Mouse (Mus musculus) ES-CJ7 (cell line): Measurements from ENCODE around the gene Timm8a2.

Experiments used
- DNase-seq: peaks from one replicate; pipeline ENCODE4 v3.0.0; 2011; ENCODE audit warnings: low read depth, low spot score

Timm8a2 gene

DNA sequence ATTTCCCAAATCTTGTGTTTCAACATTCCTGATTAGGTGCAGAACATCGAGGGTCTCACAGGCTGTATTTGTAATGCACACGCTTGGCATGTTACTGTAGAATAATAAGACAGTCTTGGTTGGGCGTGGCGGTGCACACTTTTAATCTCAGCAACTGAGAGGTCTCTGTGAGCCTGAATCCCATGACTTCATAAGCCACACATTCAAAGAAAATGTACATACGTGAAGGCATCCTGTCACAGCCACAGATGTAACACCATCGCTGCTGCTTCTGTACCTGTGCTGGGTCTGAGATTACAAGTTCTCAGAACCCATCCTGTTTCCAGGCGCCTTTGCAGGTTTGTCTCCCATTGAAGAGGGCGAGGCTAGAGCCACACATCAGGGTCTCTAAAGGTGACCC lies 22.7 kb upstream of the Timm8a2 start:
- no peak for DNase-seq

DNA sequence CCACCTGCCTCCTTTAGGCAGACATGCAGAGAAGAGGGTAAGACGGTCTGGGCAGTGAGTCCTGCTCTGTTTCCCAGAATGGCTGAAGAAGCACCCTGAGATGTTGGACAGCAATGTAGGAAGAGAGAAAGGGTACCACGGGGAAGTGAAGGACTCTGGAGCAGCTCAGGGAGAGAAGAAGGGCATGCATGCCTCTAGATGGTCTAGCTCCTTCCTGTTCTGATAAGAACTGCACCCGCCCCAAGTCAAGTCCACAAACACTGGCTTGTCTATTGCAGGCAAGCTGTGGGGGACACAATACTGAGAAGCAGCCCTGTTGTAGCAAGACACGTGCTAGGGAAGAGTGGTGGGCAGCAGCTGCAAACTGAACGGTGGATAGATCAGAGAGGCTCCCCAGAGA lies 22.3 kb upstream of the Timm8a2 start:
- DNase-seq, result no peak

DNA sequence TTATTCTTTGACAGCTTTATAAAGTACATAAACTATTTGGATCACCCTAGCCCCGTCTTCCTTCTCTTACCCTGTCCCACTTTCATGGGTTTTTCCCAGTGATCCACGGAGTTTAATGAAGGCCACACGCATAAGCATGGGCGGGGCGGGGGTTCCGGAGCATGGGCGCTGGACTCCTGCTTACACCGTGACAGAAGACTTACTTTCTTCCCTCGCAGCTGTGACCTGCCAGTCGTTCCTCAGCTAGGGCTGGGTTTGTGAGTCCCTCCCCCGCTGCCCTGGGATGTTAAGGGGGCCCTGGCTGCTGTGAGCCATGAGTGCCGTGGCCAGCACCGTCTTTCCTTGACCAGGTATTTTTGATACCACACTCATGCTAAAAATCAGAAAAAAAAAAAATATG lies 21.7 kb upstream of the Timm8a2 start:
- no peak for DNase-seq

DNA sequence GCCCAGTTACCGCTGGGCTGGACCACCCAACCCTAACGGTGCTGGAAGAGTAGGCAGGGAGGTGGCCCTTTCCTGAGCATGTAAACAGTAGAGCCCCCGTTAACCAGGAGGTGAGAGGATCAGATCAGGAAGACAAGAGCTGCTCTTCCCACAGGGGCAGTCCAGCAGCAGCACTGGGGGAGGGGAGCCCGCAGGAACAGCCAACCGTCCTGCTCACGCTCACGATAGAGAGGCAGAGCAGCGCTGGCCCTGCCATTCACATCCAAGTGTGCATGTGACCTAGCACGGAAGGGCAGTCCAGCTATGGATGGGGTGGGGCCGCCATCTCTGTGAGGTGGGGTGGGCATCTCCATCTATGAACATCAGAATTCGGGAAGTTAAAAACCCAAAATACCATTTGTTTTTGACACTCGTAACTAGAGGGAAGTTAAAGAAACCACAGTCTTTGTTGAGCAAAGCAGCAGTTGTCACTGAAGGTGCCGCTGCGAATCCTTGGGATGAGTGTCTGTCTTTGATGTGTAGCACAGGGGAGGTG lies 21.0 kb upstream of the Timm8a2 start:
- no peak for DNase-seq

DNA sequence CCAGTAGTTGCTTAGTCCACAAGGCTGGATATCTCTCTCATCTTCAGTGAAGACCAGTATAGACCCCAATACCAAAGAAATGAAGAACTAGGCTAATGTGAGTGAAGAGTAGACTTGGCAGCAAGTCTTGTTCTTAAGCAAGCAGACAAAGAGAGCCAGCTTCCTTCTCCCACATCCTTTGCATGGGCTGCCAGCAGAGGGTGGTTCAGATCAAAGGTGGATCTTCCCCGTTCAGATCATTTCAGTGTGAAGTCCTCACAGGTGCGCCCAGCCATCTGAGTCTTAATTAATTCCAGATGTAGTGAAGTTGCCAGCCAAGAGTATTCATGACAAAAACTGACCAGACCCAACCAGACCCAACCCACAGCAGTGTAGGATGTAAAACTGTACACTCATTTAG lies 16.5 kb upstream of the Timm8a2 start:
- DNase-seq, result no peak

DNA sequence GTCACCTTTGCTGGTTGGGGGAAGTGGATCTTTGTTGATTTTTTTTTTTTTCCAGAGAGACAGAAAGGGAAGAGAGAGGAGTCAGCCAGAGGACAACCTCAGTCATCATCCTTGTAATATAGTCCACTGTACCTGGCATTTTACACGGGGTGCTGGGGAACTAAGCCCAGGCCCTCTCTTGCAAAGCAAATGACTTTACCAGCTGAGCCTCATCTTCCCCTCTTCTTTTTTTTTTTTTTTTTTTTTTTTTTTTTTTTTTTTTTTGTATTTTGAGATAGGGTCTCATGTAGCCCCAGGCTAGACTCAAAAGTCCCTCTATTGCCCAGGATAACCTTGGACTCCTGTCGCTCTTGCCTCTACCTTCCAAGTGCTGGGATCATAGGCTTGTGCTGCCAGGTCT lies 15.1 kb upstream of the Timm8a2 start:
- no peak for DNase-seq

DNA sequence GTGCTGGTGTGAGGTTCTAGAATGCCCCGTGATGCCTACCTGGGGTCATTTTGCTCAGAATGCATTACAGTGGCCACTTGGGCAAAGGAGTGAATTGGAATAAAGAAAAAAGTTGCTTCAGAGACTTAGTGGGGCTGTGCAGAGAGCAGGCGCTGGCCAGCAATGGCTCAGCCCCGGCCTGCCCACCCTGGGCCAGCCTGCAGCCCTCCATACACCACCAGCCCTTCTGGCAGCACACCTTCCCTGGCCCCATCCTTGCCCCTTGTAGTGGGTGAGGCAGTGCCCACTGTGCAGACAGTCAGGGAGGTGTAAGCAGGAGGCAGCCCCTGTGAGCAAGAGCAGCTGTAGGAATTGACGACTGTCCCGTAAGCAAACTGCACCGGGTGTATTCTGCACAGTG lies 13.9 kb upstream of the Timm8a2 start:
- no peak for DNase-seq

DNA sequence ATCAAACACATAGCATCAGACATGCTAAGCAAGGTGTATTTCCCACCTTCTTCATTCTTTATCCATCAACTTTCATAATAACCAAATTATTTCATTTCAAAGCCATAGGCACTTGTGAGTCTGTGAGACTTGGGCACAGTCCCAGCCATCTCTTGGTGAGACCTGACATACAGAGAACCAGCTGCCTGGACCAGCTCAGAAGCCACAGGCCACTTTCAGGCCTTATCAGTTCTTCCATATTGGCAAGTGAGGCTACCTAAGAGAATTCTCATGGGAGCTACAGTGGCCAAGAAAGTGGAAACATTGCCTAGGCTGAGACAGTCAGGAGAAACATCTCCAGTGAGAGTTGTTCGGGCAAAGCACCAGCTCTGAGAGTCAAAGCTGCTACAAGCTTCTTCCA lies 11.4 kb upstream of the Timm8a2 start:
- no peak for DNase-seq

DNA sequence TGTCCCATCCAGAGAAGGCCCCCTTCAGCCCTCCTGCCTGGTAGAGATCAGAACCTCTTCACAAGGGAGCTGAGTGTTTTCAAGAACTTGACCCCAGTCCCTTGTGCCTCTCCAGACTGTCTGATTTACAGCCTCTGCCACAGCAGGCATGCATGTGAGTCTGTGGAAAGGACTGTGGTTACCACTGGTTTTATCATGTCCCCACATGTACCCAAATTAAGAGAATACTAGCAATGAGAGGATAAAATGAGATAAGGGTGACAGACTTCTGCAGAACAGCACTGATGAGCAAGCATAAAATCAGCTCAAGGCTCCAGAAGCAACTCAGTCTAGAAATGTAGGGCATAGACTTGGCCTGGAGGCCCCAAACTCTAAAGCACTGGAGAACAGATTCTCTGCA lies 10.5 kb upstream of the Timm8a2 start:
- DNase-seq, result no peak

DNA sequence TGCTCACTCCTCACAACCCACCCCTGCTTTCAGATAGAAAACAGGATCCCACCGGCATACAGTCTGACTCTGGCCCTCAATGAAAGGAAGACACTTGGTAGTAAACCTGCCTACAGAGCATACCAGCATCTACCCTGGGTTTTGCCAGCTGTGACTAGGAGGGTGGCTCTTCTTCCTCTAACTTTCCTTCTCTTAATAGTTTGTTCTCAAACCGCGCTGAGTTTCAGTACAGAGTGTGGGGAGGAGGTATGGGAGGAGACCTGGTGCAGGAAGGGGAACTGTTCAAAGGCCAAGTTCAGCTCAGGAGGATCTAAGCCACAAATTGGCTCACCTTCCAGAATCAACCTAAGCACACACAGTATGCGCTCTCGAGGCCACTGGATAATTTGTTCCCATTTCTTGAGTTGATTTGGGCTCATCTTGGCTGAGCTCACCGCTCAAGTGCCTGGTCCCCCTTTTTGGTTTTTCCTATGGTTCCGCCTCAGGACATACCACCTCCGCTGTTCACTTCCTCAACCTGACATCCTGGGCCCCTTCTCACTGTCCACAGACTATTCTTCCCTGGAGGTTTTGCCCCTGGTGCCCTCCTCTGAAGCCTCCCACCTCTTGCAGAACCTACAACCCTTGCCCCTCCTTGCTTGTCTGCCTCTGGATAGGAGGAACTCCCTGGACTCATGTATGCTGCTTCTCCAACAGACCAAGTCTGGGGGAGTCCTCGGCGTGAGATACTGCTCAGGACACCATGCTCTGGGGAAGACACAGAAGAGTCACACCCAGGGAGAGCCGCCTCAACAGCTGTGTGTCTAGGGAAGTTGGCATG lies 5.3 kb upstream of the Timm8a2 start:
- DNase-seq, result no peak

DNA sequence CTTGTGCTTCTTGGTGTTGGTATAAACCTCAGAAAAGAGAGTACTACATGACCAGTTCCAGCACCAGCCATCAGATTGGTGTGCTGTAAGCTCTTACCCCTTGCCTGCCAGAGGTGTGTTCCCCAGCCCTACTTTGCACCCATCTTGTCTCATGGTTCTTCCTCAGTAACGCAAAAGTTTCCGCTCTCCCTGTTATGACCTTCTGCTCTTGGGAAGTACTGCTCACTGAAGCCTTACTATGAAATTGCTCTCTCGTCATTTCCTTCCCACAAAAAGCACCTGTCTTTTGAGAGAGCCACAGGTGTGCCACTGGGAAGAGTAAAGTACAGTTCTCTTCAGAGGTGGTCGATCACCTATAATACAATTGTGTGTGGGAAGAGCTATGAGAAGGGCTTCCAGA lies 4.6 kb upstream of the Timm8a2 start:
- DNase-seq, result no peak

DNA sequence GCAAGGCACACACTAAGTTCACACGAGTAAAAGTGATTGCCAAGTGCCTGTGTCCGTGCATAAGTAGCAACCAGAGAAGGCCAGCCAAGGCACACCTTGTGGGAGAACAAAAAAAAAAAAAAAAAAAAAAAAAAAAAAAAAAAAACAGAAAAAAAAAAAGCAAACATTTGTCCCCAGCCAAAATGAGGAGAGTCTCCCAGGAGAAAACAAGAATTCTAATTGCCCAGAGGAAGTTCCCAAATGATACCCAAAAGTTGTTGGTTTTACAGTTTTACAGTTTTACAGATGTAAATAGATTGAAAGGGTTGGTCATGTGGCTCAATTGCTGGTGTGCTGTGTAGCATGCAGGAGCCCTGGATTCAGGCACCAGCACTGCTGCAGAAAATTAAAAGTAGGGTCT lies 2.4 kb upstream of the Timm8a2 start:
- no peak for DNase-seq

DNA sequence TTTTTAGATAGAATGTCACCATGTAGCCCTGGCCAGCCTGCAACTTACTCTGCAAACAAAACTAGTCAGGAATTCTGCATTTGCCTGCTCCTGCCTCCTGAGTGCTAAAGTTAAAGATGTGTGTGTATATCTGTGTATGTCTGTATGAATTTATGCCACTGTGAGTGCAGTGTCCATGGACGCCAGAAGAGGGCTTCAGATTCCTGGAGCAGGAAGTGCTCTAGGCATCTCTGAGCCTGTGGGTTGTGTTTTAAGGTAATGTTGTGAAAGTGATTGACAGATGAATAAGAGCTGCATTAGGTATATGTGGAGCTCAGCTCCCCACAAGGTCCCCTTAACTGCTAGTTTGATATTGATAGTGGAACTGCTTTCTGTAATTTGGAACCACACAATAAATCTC lies 707 bp downstream of the Timm8a2 start:
- peak; percentile 33 for DNase-seq

DNA sequence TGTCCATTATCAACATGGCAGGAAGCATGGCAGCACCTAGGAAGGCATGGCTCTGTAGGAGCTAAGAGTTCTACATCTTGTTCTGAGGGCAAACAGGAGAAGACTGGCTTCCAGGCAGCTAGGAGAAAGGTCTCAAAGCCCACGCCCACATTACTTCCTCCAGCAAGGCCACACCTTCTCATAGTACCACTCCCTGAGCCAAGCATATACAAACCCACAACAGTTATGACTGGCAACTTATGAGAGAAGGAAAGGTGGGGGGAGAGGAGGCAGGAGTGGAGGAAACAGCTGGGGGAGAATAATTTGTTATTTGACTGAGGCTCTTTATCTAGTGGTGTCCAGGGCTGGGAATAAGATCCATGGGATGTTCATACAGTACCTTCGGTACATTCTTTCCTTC lies 1.4 kb downstream of the Timm8a2 start:
- no peak for DNase-seq

DNA sequence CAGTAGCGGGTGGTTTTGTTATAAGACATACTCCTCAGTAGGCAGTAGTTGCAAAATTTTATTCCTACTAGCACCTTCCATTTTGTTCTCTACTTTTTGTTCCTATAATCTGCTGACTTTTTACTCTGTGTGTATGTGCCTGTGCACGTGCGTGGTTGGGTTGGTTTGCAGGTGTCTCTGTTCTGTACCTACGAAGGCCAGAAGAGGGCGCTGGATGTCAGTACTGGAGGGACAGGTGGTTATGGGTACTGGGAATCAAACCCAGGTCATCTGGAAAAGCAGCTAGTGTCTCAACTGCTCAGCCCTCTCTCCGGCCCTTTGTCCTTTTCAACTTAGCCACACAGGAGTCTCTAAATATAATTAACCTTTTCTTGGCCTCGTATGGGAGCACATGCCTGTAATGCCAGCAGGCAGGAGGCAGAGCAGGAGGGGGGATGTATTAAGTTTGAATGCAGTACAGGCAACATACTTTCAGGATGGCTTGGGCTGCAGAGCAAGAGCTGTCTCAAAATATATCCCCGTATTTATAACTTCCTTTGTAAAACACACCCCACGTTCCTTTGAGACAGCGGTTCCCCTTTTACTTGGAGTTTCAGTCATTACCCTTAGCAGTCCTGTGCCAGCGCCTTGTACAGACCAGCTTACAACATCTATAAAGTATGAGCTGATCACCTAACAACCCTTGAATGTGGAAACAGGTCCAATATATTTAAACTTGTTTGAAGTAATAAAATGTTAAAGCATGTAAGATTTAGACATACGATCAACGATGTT lies 4.6 kb downstream of the Timm8a2 start:
- DNase-seq, result peak; percentile 62

DNA sequence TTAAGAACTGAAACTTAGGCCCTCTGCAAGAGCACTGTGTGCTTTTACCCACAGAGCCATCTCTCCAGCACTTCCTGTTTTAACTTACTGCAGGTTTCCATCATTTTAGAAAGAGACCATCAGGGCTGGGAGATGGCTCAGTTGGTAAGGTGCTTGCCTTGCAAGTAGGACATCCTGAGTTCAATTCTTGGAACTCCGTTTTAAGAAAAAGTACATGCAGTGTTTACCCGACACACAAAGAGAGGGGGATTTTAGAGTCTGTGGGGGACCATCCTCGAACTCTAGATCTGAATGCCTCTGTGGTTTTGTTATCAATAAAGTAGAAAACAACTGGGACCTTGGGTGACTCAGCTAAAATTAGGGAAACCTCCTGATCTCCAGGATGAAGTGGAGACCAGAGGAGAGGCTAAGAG lies 6.9 kb downstream of the Timm8a2 start:
- no peak for DNase-seq

DNA sequence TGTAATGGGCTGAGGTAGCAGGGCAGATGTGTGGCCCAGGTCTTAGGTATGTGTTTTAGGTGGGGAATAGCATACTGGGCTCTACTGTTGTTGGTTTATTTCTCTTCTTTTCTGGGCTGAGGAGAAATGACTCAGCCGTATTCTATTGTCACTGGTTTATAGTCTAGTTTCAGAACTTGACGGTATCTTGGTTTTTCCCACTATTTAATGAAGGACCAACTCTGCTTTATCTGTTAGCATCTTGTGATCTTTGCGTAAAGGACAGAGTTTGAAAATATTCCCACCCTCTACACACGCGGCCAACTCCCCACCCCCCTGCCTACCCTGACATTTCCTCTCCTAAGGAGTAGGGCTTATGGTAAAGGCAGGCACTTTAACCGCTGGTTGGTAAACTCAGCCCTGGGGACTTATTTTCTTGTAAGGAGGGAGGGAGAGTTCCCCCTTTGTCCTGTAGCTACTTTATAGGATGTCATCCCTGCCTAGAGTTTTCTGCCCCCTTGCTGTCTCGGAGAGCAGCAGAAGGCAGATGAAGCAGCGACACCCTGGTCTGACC lies 7.7 kb downstream of the Timm8a2 start:
- DNase-seq, result no peak

DNA sequence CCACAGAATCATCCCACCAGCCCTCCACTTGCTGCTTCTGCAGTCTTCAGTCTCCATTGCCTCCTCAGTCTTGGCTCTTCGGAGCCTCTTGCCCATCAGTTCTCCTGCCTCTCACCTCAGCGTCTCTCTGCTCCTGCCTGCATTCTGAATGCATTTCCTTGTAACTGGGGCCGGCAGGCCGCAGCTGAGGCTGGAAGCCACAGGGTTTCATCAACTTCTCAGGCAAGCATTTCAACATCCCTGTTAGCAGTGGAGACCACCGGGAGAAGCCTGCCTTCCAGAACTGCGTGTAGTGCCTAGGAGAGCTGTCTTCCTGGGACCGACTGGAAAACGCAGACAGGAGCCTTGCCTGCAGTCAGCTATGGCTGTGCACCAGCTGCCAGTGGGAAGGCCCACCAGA lies 13.3 kb downstream of the Timm8a2 start:
- DNase-seq, result no peak

DNA sequence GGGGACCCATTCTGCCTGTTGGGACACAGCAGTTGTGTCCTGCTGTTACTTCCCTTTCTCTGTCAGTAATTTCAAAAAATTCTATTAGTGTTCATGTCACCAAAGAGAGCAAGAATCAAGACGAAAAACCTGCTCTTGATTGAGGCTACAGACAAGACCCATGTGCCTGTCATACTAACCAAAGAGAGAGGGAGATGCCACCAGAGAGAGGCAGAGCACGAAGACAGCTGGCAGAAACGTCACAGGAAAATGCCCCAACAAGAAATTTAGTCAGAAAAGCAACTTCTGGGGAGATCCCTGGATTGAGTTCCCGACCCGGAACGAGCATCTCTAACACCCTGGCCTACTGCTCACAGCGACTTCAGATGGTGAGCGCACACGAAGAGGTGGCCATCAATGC lies 14.3 kb downstream of the Timm8a2 start:
- no peak for DNase-seq

DNA sequence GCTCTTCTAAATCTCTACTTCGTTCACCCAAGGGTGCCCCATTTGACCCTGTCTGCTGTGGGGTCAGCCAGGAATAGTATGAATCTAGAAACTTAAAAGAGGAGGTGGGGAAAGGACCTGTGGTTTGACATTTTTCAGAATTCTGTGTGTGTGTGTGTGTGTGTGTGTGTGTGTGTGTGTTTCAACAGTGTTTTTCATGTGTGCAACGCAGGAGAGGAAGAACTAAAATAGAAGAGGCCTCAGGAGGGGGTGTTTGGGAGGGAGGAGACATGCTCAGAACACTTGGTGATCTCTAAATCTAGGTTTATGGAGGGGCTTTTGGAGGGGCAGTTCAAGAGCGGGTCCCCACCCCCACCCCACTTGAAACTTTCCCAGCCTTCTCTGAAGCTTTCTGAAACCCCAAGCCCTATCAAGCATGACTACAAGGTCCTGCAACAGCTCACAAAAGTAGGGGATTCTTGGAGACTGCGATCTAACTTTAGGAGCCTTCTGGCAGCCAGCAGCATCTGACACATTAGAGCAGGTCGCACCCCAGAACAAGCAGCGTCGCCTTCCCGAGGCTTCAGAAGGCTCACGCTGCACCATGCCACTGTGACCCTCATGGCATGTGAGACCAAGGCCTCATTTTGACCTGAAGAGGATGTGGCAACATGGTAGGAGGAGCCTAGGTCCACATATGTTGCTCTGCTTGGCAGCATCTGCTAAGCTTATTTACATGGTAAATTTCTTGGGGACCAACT lies 18.6 kb downstream of the Timm8a2 start:
- no peak for DNase-seq

DNA sequence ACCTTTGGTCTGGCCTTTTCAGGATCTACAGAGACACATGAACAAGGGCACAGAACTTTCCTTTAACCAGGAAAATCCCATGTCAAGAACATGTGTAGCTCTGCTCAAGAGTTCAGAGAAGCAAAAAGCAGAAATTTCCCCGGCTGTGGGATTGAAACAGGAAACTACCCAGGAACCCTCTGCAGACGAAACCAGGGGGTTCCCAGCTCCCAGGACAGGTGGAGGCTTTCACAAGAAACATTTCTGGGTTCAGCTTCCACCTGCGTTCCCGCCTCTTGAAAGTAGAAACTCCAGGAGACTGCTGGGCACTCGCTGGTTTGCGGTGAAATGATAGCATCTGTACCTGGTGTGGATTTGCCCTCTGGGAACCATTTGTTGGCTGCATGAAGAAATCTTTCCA lies 22.4 kb downstream of the Timm8a2 start:
- DNase-seq, result no peak

DNA sequence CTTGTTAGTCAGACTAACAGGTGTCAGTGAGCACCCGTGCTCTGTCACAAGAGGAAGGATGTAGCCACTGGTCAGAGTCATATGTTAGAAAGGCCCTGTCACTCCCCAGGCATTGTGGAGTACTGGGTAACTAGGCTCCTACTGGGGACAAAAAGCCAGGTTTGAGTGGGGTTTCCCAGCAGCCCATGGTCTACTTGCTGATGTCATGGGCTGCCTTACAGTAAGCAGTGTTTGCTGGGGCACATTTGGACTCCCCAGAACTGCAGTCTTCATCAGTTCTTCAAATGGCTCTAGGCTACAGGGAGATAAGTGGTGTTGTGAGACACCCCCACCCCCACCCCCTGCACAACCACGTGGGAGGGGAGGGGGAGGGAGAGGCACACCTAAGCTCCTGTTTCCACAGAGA lies 23.5 kb downstream of the Timm8a2 start:
- no peak for DNase-seq
